In the genomic region with DNA sequence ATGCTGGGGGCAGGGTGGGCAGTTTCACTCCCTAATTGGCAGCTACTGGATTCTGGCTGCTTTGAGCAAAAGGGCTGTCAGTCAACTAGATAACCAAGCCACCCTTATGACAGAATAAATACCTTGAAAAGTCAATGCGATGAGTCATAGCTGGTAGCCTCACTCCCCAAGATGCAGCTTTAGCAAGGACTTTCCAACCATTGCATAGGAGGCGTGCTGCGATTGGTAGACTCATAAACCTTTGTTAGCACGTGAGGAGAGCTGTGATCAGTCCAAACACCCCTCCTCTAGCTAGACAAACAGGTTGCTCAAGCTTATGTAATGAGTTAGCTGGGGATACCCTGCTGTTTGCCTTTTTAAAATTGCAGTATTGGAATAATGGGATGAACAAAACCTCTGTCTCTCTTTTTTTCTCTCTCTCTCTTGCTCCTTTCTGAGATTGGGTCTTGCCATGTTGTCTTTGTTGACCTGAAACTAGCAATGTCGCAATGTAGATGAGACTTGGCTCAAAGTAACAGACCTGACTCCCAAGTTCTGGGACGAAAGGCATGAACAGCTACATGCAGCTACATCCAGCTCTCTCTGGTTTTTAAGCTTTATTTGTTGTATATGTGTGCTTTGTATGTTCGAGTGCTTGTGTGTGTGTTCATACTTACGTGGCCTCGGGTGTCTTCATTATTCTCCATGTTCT, we compare ENCODE assay signal across 19 mouse cellular contexts. TPM values are rescaled to one million over a fixed set of nuclear protein-coding genes. Genes with fewer than 3 reads are reported as not detected.
DNase-seq lines count a peak whose midpoint lies in the region; ATAC-seq and TF ChIP-seq lines count a peak whose summit lies in the region.
"Had no signal": no experiment of that assay in that cellular context is flagged by ENCODE, and none has a peak within 500 bp of the region (broad histone marks: within the 10 kb centered on the region; RNA-seq: fewer than 3 reads in every experiment).

No protein-coding gene starts in this region.

- no peak overlapping the region for H3K4me3 ChIP-seq in lung, postnatal 0 days (ENCODE audit: low read depth, low read length)
- no peak overlapping the region for H3K4me3 ChIP-seq in lung, adult 2 months (replicated peaks; ENCODE audit: extremely low read depth, low read depth, low read length)
- H3K4me3 ChIP-seq in intestine, embryonic 14.5 days (ENCODE audit: low read depth, low read length), result no peak overlapping the region
- H3K4me3 ChIP-seq in stomach, embryonic 16.5 days (replicated peaks; ENCODE audit: low read length), result no peak overlapping the region
- no peak overlapping the region for H3K4me3 ChIP-seq in hindbrain, embryonic 11.5 days (ENCODE audit: low read depth, low read length)
- no peak overlapping the region for H3K4me3 ChIP-seq in midbrain, embryonic 14.5 days (replicated peaks; ENCODE audit: low read depth, low read length)
- H3K4me3 ChIP-seq: erythroblast, embryonic 14.5 days; neural tube, embryonic 12.5 days had no signal

- TF ChIP-seq POLR2A in lung, adult 2 months (IDR thresholded peaks at IDR 0.05; ENCODE audit: borderline replicate concordance, extremely low read depth, low read depth, low read length), result no peak

- no peak; the same call in 1 of the 2 replicates for ATAC-seq in lung, postnatal 0 days
- peak; percentile 63; the same call in 1 of the 2 replicates for ATAC-seq in intestine, embryonic 14.5 days (replicated peaks; ENCODE audit: low FRiP score, low TSS enrichment, low read depth)
- ATAC-seq in stomach, embryonic 16.5 days (ENCODE audit: insufficient read depth, low FRiP score), result peak; percentile 72; the same call in 1 of the 2 replicates
- no peak for ATAC-seq in hindbrain, embryonic 11.5 days (ENCODE audit: low FRiP score)
- ATAC-seq in midbrain, embryonic 14.5 days (ENCODE audit: low FRiP score, low TSS enrichment), result no peak
- ATAC-seq: forebrain, postnatal 0 days had no signal

- no peak overlapping the region for H3K4me2 ChIP-seq in lung, postnatal 0 days (replicated peaks; ENCODE audit: low read depth, low read length)
- H3K4me2 ChIP-seq in intestine, embryonic 14.5 days (ENCODE audit: low read length), result no peak overlapping the region
- H3K4me2 ChIP-seq in stomach, embryonic 16.5 days (ENCODE audit: low read depth, low read length), result no peak overlapping the region
- no peak overlapping the region for H3K4me2 ChIP-seq in hindbrain, embryonic 11.5 days (replicated peaks; ENCODE audit: low read depth, low read length)
- H3K4me2 ChIP-seq in midbrain, embryonic 14.5 days (ENCODE audit: low read length), result no peak overlapping the region
- H3K4me2 ChIP-seq: heart, embryonic 11.5 days; neural tube, embryonic 12.5 days had no signal

- no peaks in the 10 kb centered on the region for H3K36me3 ChIP-seq in lung, postnatal 0 days (ENCODE audit: insufficient read depth, low read length)
- no peaks in the 10 kb centered on the region for H3K36me3 ChIP-seq in intestine, embryonic 14.5 days (ENCODE audit: control insufficient read depth, insufficient read depth, low read length)
- no peaks in the 10 kb centered on the region for H3K36me3 ChIP-seq in stomach, embryonic 16.5 days (ENCODE audit: control insufficient read depth, insufficient read depth, low read length)
- no peaks in the 10 kb centered on the region for H3K36me3 ChIP-seq in hindbrain, embryonic 11.5 days (ENCODE audit: control insufficient read depth, insufficient read depth, low read length)
- no peaks in the 10 kb centered on the region for H3K36me3 ChIP-seq in midbrain, embryonic 14.5 days (ENCODE audit: control insufficient read depth, insufficient read depth, low read length)
- H3K36me3 ChIP-seq: neural tube, embryonic 12.5 days had no signal

- H3K4me1 ChIP-seq in lung, postnatal 0 days (ENCODE audit: insufficient read depth, low read depth, low read length), result no peaks in the 10 kb centered on the region
- no peaks in the 10 kb centered on the region for H3K4me1 ChIP-seq in lung, adult 2 months (ENCODE audit: control insufficient read depth, insufficient read depth, low read length)
- H3K4me1 ChIP-seq in intestine, embryonic 14.5 days (replicated peaks; ENCODE audit: control insufficient read depth, insufficient read depth, low read length), result no peaks in the 10 kb centered on the region
- peaks cover 4% of the 10 kb centered on the region; the same call in 1 of the 2 replicates for H3K4me1 ChIP-seq in stomach, embryonic 16.5 days (ENCODE audit: control insufficient read depth, insufficient read depth, low read length)
- H3K4me1 ChIP-seq in hindbrain, embryonic 11.5 days (replicated peaks; ENCODE audit: control insufficient read depth, insufficient read depth, low read length), result no peaks in the 10 kb centered on the region
- H3K4me1 ChIP-seq in midbrain, embryonic 14.5 days (ENCODE audit: control insufficient read depth, insufficient read depth, low read length), result no peaks in the 10 kb centered on the region
- H3K4me1 ChIP-seq: neural tube, embryonic 12.5 days had no signal

- no peak for TF ChIP-seq CTCF in lung, postnatal 0 days (IDR thresholded peaks at IDR 0.05)
- no peak for TF ChIP-seq CTCF in lung, adult 2 months (IDR thresholded peaks at IDR 0.05; ENCODE audit: insufficient read depth, low read length)

- WGBS in lung, postnatal 0 days, result 61% methylated on average over 9 of the region's 9 CpGs
- WGBS in lung, adult 2 months, result 71% methylated on average over 9 of the region's 9 CpGs
- 71% methylated on average over 9 of the region's 9 CpGs for WGBS in intestine, embryonic 14.5 days
- WGBS in stomach, embryonic 16.5 days, result 69% methylated on average over 9 of the region's 9 CpGs
- 79% methylated on average over 9 of the region's 9 CpGs for WGBS in hindbrain, embryonic 11.5 days
- 84% methylated on average over 9 of the region's 9 CpGs for WGBS in midbrain, embryonic 14.5 days

- H3K27ac ChIP-seq in lung, postnatal 0 days (ENCODE audit: low read length), result no peak overlapping the region
- H3K27ac ChIP-seq in intestine, embryonic 14.5 days (ENCODE audit: low read depth), result no peak overlapping the region
- H3K27ac ChIP-seq in stomach, embryonic 16.5 days (ENCODE audit: low read length), result no peak overlapping the region; the same call in 1 of the 2 replicates
- no peak overlapping the region for H3K27ac ChIP-seq in hindbrain, embryonic 11.5 days (ENCODE audit: low read depth, low read length)
- no peak overlapping the region for H3K27ac ChIP-seq in midbrain, embryonic 14.5 days (replicated peaks; ENCODE audit: low read depth, low read length)
- H3K27ac ChIP-seq: neural tube, embryonic 12.5 days had no signal

- peak; percentile 35 for DNase-seq in lung, postnatal 0 days (ENCODE audit: low spot score)
- no peak for DNase-seq in lung, adult 2 months
- DNase-seq in adipocyte (ENCODE audit: low spot score), result peak; percentile 69
- no peak for DNase-seq in intestine, embryonic 14.5 days (ENCODE audit: low spot score)
- no peak for DNase-seq in hindbrain, embryonic 11.5 days (ENCODE audit: low spot score)
- DNase-seq in midbrain, embryonic 14.5 days, result no peak
- DNase-seq: cerebellum, adult 8-10 months; forebrain, postnatal 0 days; gastrocnemius, postnatal 14 days; heart, postnatal 36 days; kidney, postnatal 25 days had no signal

- H3K9ac ChIP-seq in lung, postnatal 0 days (replicated peaks; ENCODE audit: low read depth), result no peak overlapping the region
- no peak overlapping the region for H3K9ac ChIP-seq in intestine, embryonic 14.5 days (ENCODE audit: low read length)
- H3K9ac ChIP-seq in stomach, embryonic 16.5 days (ENCODE audit: low read length), result no peak overlapping the region
- H3K9ac ChIP-seq in hindbrain, embryonic 11.5 days (ENCODE audit: low read depth, low read length), result no peak overlapping the region
- H3K9ac ChIP-seq in midbrain, embryonic 14.5 days (replicated peaks; ENCODE audit: low read length), result no peak overlapping the region
- H3K9ac ChIP-seq: forebrain, postnatal 0 days; neural tube, embryonic 12.5 days had no signal

- TF ChIP-seq EP300 in lung, postnatal 0 days (IDR thresholded peaks at IDR 0.05), result no peak

- no peaks in the 10 kb centered on the region for H3K9me3 ChIP-seq in lung, postnatal 0 days (ENCODE audit: low read length)
- H3K9me3 ChIP-seq in intestine, embryonic 14.5 days (ENCODE audit: control insufficient read depth, low read length), result no peaks in the 10 kb centered on the region
- H3K9me3 ChIP-seq in stomach, embryonic 16.5 days (replicated peaks; ENCODE audit: control insufficient read depth, low read length), result no peaks in the 10 kb centered on the region
- no peaks in the 10 kb centered on the region for H3K9me3 ChIP-seq in hindbrain, embryonic 11.5 days (ENCODE audit: control insufficient read depth, low read length)
- no peaks in the 10 kb centered on the region for H3K9me3 ChIP-seq in midbrain, embryonic 14.5 days (ENCODE audit: control insufficient read depth, low read length)
- H3K9me3 ChIP-seq: neural tube, embryonic 12.5 days had no signal

- H3K27me3 ChIP-seq in lung, postnatal 0 days (replicated peaks; ENCODE audit: insufficient read depth, low read length), result no peaks in the 10 kb centered on the region
- no peaks in the 10 kb centered on the region for H3K27me3 ChIP-seq in intestine, embryonic 14.5 days (replicated peaks; ENCODE audit: control insufficient read depth, insufficient read depth, low read length)
- H3K27me3 ChIP-seq in stomach, embryonic 16.5 days (ENCODE audit: control insufficient read depth, insufficient read depth, low read length), result no peaks in the 10 kb centered on the region
- no peaks in the 10 kb centered on the region for H3K27me3 ChIP-seq in hindbrain, embryonic 11.5 days (ENCODE audit: control insufficient read depth, insufficient read depth, low read length)
- H3K27me3 ChIP-seq in midbrain, embryonic 14.5 days (ENCODE audit: control insufficient read depth, insufficient read depth, low read length), result no peaks in the 10 kb centered on the region
- H3K27me3 ChIP-seq: neural tube, embryonic 12.5 days had no signal

RNA-seq across cellular contexts. Expression of a gene that starts 2.5 kb away (rescaled TPM):
- polyA plus RNA-seq in lung, postnatal 0 days (2015; fragmentation: Nextera tagmentation; extraction: Ambion mirVana), result not detected in 2 replicates
- not detected in 2 replicates for polyA plus RNA-seq in lung, adult 2 months (2012; rRNA removed)
- polyA plus RNA-seq in intestine, embryonic 14.5 days (2014; fragmentation: Nextera tagmentation; extraction: Ambion mirVana), result not detected in 2 replicates
- polyA plus RNA-seq in stomach, embryonic 16.5 days (2015; fragmentation: Nextera tagmentation; extraction: Ambion mirVana), result 0.12 TPM in 1 of 2 replicates, not detected in the other
- polyA plus RNA-seq in hindbrain, embryonic 11.5 days (2014; fragmentation: Nextera tagmentation; extraction: Ambion mirVana), result 0.20 TPM in 1 of 2 replicates, not detected in the other
- polyA plus RNA-seq in midbrain, embryonic 14.5 days (2014; fragmentation: Nextera tagmentation; extraction: Ambion mirVana), result not detected in 2 replicates
- polyA plus RNA-seq: erythroblast, embryonic 14.5 days; forebrain, postnatal 0 days; midbrain, postnatal 0 days; neural tube, embryonic 12.5 days; spleen, adult 2 months; thymus, postnatal 0 days had no signal

RNA-seq across cellular contexts. Expression of a gene that starts 16.6 kb away (rescaled TPM):
- polyA plus RNA-seq in lung, postnatal 0 days (2015; fragmentation: Nextera tagmentation; extraction: Ambion mirVana), result not detected in 2 replicates
- polyA plus RNA-seq in lung, adult 2 months (2012; rRNA removed), result 0.13 TPM in 1 of 2 replicates, not detected in the other
- not detected in 2 replicates for polyA plus RNA-seq in intestine, embryonic 14.5 days (2014; fragmentation: Nextera tagmentation; extraction: Ambion mirVana)
- polyA plus RNA-seq in stomach, embryonic 16.5 days (2015; fragmentation: Nextera tagmentation; extraction: Ambion mirVana), result 0.08 TPM in 1 of 2 replicates, not detected in the other
- 0.23 and 0.25 TPM in 2 replicates for polyA plus RNA-seq in hindbrain, embryonic 11.5 days (2014; fragmentation: Nextera tagmentation; extraction: Ambion mirVana)
- 0.45 and 0.88 TPM in 2 replicates for polyA plus RNA-seq in midbrain, embryonic 14.5 days (2014; fragmentation: Nextera tagmentation; extraction: Ambion mirVana)
- polyA plus RNA-seq: heart, embryonic 11.5 days; limb, embryonic 11.5 days; spleen, adult 2 months had no signal

RNA-seq across cellular contexts. Expression of a gene that starts 25.0 kb away (rescaled TPM):
- polyA plus RNA-seq in lung, postnatal 0 days (2015; fragmentation: Nextera tagmentation; extraction: Ambion mirVana), result not detected in 2 replicates
- not detected in 2 replicates for polyA plus RNA-seq in lung, adult 2 months (2012; rRNA removed)
- not detected in 2 replicates for polyA plus RNA-seq in intestine, embryonic 14.5 days (2014; fragmentation: Nextera tagmentation; extraction: Ambion mirVana)
- polyA plus RNA-seq in stomach, embryonic 16.5 days (2015; fragmentation: Nextera tagmentation; extraction: Ambion mirVana), result not detected in 2 replicates
- polyA plus RNA-seq in hindbrain, embryonic 11.5 days (2014; fragmentation: Nextera tagmentation; extraction: Ambion mirVana), result not detected in 2 replicates
- polyA plus RNA-seq in midbrain, embryonic 14.5 days (2014; fragmentation: Nextera tagmentation; extraction: Ambion mirVana), result not detected in 2 replicates
- polyA plus RNA-seq: erythroblast, embryonic 14.5 days; forebrain, postnatal 0 days; heart, embryonic 11.5 days; limb, embryonic 11.5 days; midbrain, postnatal 0 days; neural tube, embryonic 12.5 days; spleen, adult 2 months had no signal

Comparison
In these comparisons a context has a peak if more than half of its experiments do, and no peak if none do; other contexts are left out.
1. DNase-seq: peak in lung, postnatal 0 days (single experiment) and adipocyte (single experiment); none in lung, adult 2 months (single experiment), intestine, embryonic 14.5 days (single experiment), hindbrain, embryonic 11.5 days (single experiment) and midbrain, embryonic 14.5 days (single experiment).
2. ATAC-seq: peak in intestine, embryonic 14.5 days (single experiment) and stomach, embryonic 16.5 days (single experiment); none in lung, postnatal 0 days (single experiment), hindbrain, embryonic 11.5 days (single experiment) and midbrain, embryonic 14.5 days (single experiment).